22 mouse cellular contexts compared by ENCODE assay signal in genomic region chr4:14297701-14298100, GRCm38 (mm10).
DNase-seq lines count a peak whose midpoint lies in the region; ATAC-seq lines count a peak whose summit lies in the region.
"Had no signal": no experiment of that assay in that cellular context is flagged by ENCODE, and none has a peak within 500 bp of the region (broad histone marks: within the 10 kb centered on the region; RNA-seq: fewer than 3 reads in every experiment).

No protein-coding gene starts in this region.

- no peak overlapping the region for H3K4me2 ChIP-seq in forebrain, embryonic 14.5 days (ENCODE audit: low read length)
- H3K4me2 ChIP-seq in limb, embryonic 12.5 days = peak overlapping the region; percentile 45
- peak overlapping the region; percentile 32; the same call in 1 of the 2 replicates for H3K4me2 ChIP-seq in hindbrain, embryonic 16.5 days (ENCODE audit: low read length)
- H3K4me2 ChIP-seq in neural tube, embryonic 15.5 days = peak overlapping the region; percentile 26; the same call in 1 of the 2 replicates
- H3K4me2 ChIP-seq: heart, embryonic 11.5 days; liver, embryonic 13.5 days had no signal

- peak; percentile 54 for DNase-seq in forebrain, embryonic 14.5 days (ENCODE audit: low spot score)
- no peak for DNase-seq in forebrain, embryonic 10.5 days (ENCODE audit: extremely low spot score, low spot score)
- DNase-seq in limb, embryonic 10.5 days (ENCODE audit: low spot score) = no peak
- DNase-seq in adrenal gland, adult 2 months = no peak
- DNase-seq: B cell, adult 2 months; cerebellum, adult 8-10 months; gastrocnemius, postnatal 14 days; heart, adult 11 months; kidney, adult 9 months; kidney, postnatal 14 days; liver, embryonic 13.5 days; lung, adult 2 months; lung, postnatal 14 days; right cerebral cortex, postnatal 14 days had no signal

- WGBS in forebrain, embryonic 14.5 days = 57% methylated on average over 9 of the region's 9 CpGs
- WGBS in forebrain, embryonic 10.5 days = 79% methylated on average over 9 of the region's 9 CpGs
- WGBS in limb, embryonic 12.5 days = 45% methylated on average over 9 of the region's 9 CpGs
- WGBS in limb, embryonic 10.5 days = 69% methylated on average over 9 of the region's 9 CpGs
- WGBS in hindbrain, embryonic 16.5 days = 60% methylated on average over 9 of the region's 9 CpGs
- WGBS in neural tube, embryonic 15.5 days = 52% methylated on average over 9 of the region's 9 CpGs

- H3K9me3 ChIP-seq in forebrain, embryonic 14.5 days (replicated peaks; ENCODE audit: control insufficient read depth, low read length) = no peaks in the 10 kb centered on the region
- H3K9me3 ChIP-seq in forebrain, embryonic 10.5 days = no peaks in the 10 kb centered on the region
- no peaks in the 10 kb centered on the region for H3K9me3 ChIP-seq in limb, embryonic 12.5 days
- H3K9me3 ChIP-seq in limb, embryonic 10.5 days (replicated peaks) = no peaks in the 10 kb centered on the region
- H3K9me3 ChIP-seq in hindbrain, embryonic 16.5 days (ENCODE audit: control insufficient read depth, low read length) = no peaks in the 10 kb centered on the region
- no peaks in the 10 kb centered on the region for H3K9me3 ChIP-seq in neural tube, embryonic 15.5 days (replicated peaks)
- H3K9me3 ChIP-seq: G1E; liver, embryonic 13.5 days had no signal

- no peaks in the 10 kb centered on the region for H3K36me3 ChIP-seq in forebrain, embryonic 14.5 days (ENCODE audit: control insufficient read depth, insufficient read depth, low read length)
- H3K36me3 ChIP-seq in forebrain, embryonic 10.5 days (replicated peaks) = no peaks in the 10 kb centered on the region
- H3K36me3 ChIP-seq in limb, embryonic 12.5 days = no peaks in the 10 kb centered on the region
- H3K36me3 ChIP-seq in limb, embryonic 10.5 days = no peaks in the 10 kb centered on the region
- H3K36me3 ChIP-seq in hindbrain, embryonic 16.5 days (ENCODE audit: control insufficient read depth, insufficient read depth, low read length) = no peaks in the 10 kb centered on the region
- no peaks in the 10 kb centered on the region for H3K36me3 ChIP-seq in neural tube, embryonic 15.5 days
- H3K36me3 ChIP-seq: G1E; liver, embryonic 13.5 days had no signal

- peak; percentile 44; the same call in 1 of the 2 replicates for ATAC-seq in forebrain, embryonic 14.5 days
- ATAC-seq in limb, embryonic 12.5 days (ENCODE audit: insufficient number of reproducible peaks, insufficient read depth, low FRiP score, low TSS enrichment, low read depth) = no peak
- no peak for ATAC-seq in hindbrain, embryonic 16.5 days
- ATAC-seq in neural tube, embryonic 15.5 days (ENCODE audit: low FRiP score) = no peak
- ATAC-seq: intestine, embryonic 16.5 days; Patski had no signal

- no peak overlapping the region for H3K4me3 ChIP-seq in forebrain, embryonic 14.5 days (ENCODE audit: low read depth, low read length)
- H3K4me3 ChIP-seq in forebrain, embryonic 10.5 days = no peak overlapping the region
- no peak overlapping the region for H3K4me3 ChIP-seq in limb, embryonic 12.5 days (replicated peaks)
- no peak overlapping the region for H3K4me3 ChIP-seq in limb, embryonic 10.5 days
- no peak overlapping the region for H3K4me3 ChIP-seq in hindbrain, embryonic 16.5 days (ENCODE audit: low read length)
- no peak overlapping the region for H3K4me3 ChIP-seq in neural tube, embryonic 15.5 days (replicated peaks)
- H3K4me3 ChIP-seq: liver, embryonic 13.5 days had no signal

- H3K27ac ChIP-seq in forebrain, embryonic 14.5 days (ENCODE audit: low read depth, low read length) = no peak overlapping the region
- no peak overlapping the region for H3K27ac ChIP-seq in forebrain, embryonic 10.5 days
- H3K27ac ChIP-seq in limb, embryonic 12.5 days = no peak overlapping the region; the same call in 1 of the 2 replicates
- H3K27ac ChIP-seq in limb, embryonic 10.5 days = no peak overlapping the region
- H3K27ac ChIP-seq in hindbrain, embryonic 16.5 days (ENCODE audit: low read depth, low read length) = no peak overlapping the region
- no peak overlapping the region for H3K27ac ChIP-seq in neural tube, embryonic 15.5 days (replicated peaks)
- H3K27ac ChIP-seq: liver, embryonic 13.5 days had no signal

- H3K4me1 ChIP-seq in forebrain, embryonic 14.5 days (ENCODE audit: control insufficient read depth, insufficient read depth, low read length) = no peaks in the 10 kb centered on the region
- no peaks in the 10 kb centered on the region for H3K4me1 ChIP-seq in forebrain, embryonic 10.5 days
- peaks cover 9% of the 10 kb centered on the region for H3K4me1 ChIP-seq in limb, embryonic 12.5 days (replicated peaks)
- H3K4me1 ChIP-seq in limb, embryonic 10.5 days = peaks cover 10% of the 10 kb centered on the region
- H3K4me1 ChIP-seq in hindbrain, embryonic 16.5 days (ENCODE audit: control insufficient read depth, insufficient read depth, low read depth, low read length) = no peaks in the 10 kb centered on the region
- peaks cover 7% of the 10 kb centered on the region; the same call in 1 of the 2 replicates for H3K4me1 ChIP-seq in neural tube, embryonic 15.5 days
- H3K4me1 ChIP-seq: liver, embryonic 13.5 days had no signal

- no peaks in the 10 kb centered on the region for H3K27me3 ChIP-seq in forebrain, embryonic 14.5 days (replicated peaks; ENCODE audit: control insufficient read depth, insufficient read depth, low read length)
- no peaks in the 10 kb centered on the region for H3K27me3 ChIP-seq in forebrain, embryonic 10.5 days (ENCODE audit: poor library complexity, severe bottlenecking)
- no peaks in the 10 kb centered on the region for H3K27me3 ChIP-seq in limb, embryonic 12.5 days
- no peaks in the 10 kb centered on the region for H3K27me3 ChIP-seq in limb, embryonic 10.5 days (ENCODE audit: low read depth, poor library complexity, severe bottlenecking)
- H3K27me3 ChIP-seq in hindbrain, embryonic 16.5 days (replicated peaks; ENCODE audit: control insufficient read depth, insufficient read depth, low read length) = no peaks in the 10 kb centered on the region
- H3K27me3 ChIP-seq in neural tube, embryonic 15.5 days (replicated peaks) = no peaks in the 10 kb centered on the region
- H3K27me3 ChIP-seq: CH12.LX; liver, embryonic 13.5 days; Patski had no signal

- no peak overlapping the region for H3K9ac ChIP-seq in forebrain, embryonic 14.5 days (ENCODE audit: low read length)
- H3K9ac ChIP-seq in limb, embryonic 12.5 days (replicated peaks) = no peak overlapping the region
- H3K9ac ChIP-seq in hindbrain, embryonic 16.5 days (ENCODE audit: low read depth, low read length) = no peak overlapping the region
- H3K9ac ChIP-seq in neural tube, embryonic 15.5 days (replicated peaks) = no peak overlapping the region
- H3K9ac ChIP-seq: liver, embryonic 13.5 days had no signal
